Mouse (Mus musculus): ENCODE data around the gene Avpi1. TPM values are rescaled to one million over a fixed set of nuclear protein-coding genes. Genes with fewer than 3 reads are reported as not detected.

The Avpi1 gene
- polyA plus RNA-seq, 1 experiment from 2014 or later = 29.5 TPM

GRCm38 (mm10) chr19:42079950-42080349 is 48.9 kb downstream of the Avpi1 start:
- no peaks in the 10 kb centered on the region for H3K27me3 ChIP-seq (ENCODE audit: control insufficient read depth, insufficient read depth, low read length)
- no peak overlapping the region for H3K4me3 ChIP-seq (ENCODE audit: low read depth, low read length)
- H3K9me3 ChIP-seq (replicated peaks; ENCODE audit: control insufficient read depth, low read length) = no peaks in the 10 kb centered on the region
- H3K4me1 ChIP-seq (ENCODE audit: control insufficient read depth, insufficient read depth, low read length) = no peaks in the 10 kb centered on the region
- H3K27ac ChIP-seq (ENCODE audit: low read depth, low read length) = no peak overlapping the region
- no peak overlapping the region for H3K4me2 ChIP-seq
- H3K9ac ChIP-seq (ENCODE audit: low read depth, low read length) = no peak overlapping the region
- no peak for ATAC-seq (replicated peaks; ENCODE audit: insufficient number of reproducible peaks, low FRiP score, low TSS enrichment)
- WGBS (ENCODE audit: insufficient replicate concordance) = 74% methylated on average over 5 of the region's 5 CpGs
- no peaks in the 10 kb centered on the region for H3K36me3 ChIP-seq (ENCODE audit: control insufficient read depth, insufficient read depth, low read length)

- no peaks in the 10 kb centered on the region for H3K27me3 ChIP-seq (ENCODE audit: control insufficient read depth, insufficient read depth, low read length)
- no peaks in the 10 kb centered on the region for H3K36me3 ChIP-seq (ENCODE audit: control insufficient read depth, insufficient read depth, low read length)
- H3K9ac ChIP-seq (ENCODE audit: low read depth, low read length) = no peak overlapping the region
- ATAC-seq (replicated peaks; ENCODE audit: insufficient number of reproducible peaks, low FRiP score, low TSS enrichment) = no peak
- H3K4me3 ChIP-seq (ENCODE audit: low read depth, low read length) = no peak overlapping the region
- no peaks in the 10 kb centered on the region for H3K4me1 ChIP-seq (ENCODE audit: control insufficient read depth, insufficient read depth, low read length)
- WGBS (ENCODE audit: insufficient replicate concordance) = 82% methylated on average over 12 of the region's 12 CpGs
- no peaks in the 10 kb centered on the region for H3K9me3 ChIP-seq (replicated peaks; ENCODE audit: control insufficient read depth, low read length)
- H3K27ac ChIP-seq (ENCODE audit: low read depth, low read length) = no peak overlapping the region
- no peak overlapping the region for H3K4me2 ChIP-seq
Observed at GRCm38 (mm10) chr19:42079006-42079405, 49.9 kb downstream of the Avpi1 start.

GRCm38 (mm10) chr19:42078566-42078965 is 50.3 kb downstream of the Avpi1 start:
- no peak overlapping the region for H3K27ac ChIP-seq (ENCODE audit: low read depth, low read length)
- ATAC-seq (replicated peaks; ENCODE audit: insufficient number of reproducible peaks, low FRiP score, low TSS enrichment) = no peak
- H3K9me3 ChIP-seq (replicated peaks; ENCODE audit: control insufficient read depth, low read length) = no peaks in the 10 kb centered on the region
- H3K9ac ChIP-seq (ENCODE audit: low read depth, low read length) = no peak overlapping the region
- H3K4me1 ChIP-seq (ENCODE audit: control insufficient read depth, insufficient read depth, low read length) = no peaks in the 10 kb centered on the region
- no peaks in the 10 kb centered on the region for H3K27me3 ChIP-seq (ENCODE audit: control insufficient read depth, insufficient read depth, low read length)
- no peaks in the 10 kb centered on the region for H3K36me3 ChIP-seq (ENCODE audit: control insufficient read depth, insufficient read depth, low read length)
- no peak overlapping the region for H3K4me2 ChIP-seq
- H3K4me3 ChIP-seq (ENCODE audit: low read depth, low read length) = no peak overlapping the region
- WGBS (ENCODE audit: insufficient replicate concordance) = 85% methylated on average over 8 of the region's 8 CpGs

GRCm38 (mm10) chr19:42075992-42076391 is 52.9 kb downstream of the Avpi1 start:
- Histone ChIP-seq H3K36me3 (ENCODE audit: control insufficient read depth, insufficient read depth, low read length) (no peaks in the 10 kb centered on the region), H3K27me3 (ENCODE audit: control insufficient read depth, insufficient read depth, low read length) (no peaks in the 10 kb centered on the region), H3K4me2 (no peak overlapping the region), H3K4me1 (ENCODE audit: control insufficient read depth, insufficient read depth, low read length) (no peaks in the 10 kb centered on the region), H3K9me3 (replicated peaks; ENCODE audit: control insufficient read depth, low read length) (no peaks in the 10 kb centered on the region), H3K27ac (ENCODE audit: low read depth, low read length) (no peak overlapping the region), H3K4me3 (ENCODE audit: low read depth, low read length) (no peak overlapping the region), H3K9ac (ENCODE audit: low read depth, low read length) (no peak overlapping the region)
- 88% methylated on average over 16 of the region's 16 CpGs for WGBS (ENCODE audit: insufficient replicate concordance)
- ATAC-seq (replicated peaks; ENCODE audit: insufficient number of reproducible peaks, low FRiP score, low TSS enrichment) = no peak

GRCm38 (mm10) chr19:42075051-42075450 is 53.8 kb downstream of the Avpi1 start:
- no peaks in the 10 kb centered on the region for H3K36me3 ChIP-seq (ENCODE audit: control insufficient read depth, insufficient read depth, low read length)
- H3K4me2 ChIP-seq = no peak overlapping the region
- no peaks in the 10 kb centered on the region for H3K9me3 ChIP-seq (replicated peaks; ENCODE audit: control insufficient read depth, low read length)
- H3K27ac ChIP-seq (ENCODE audit: low read depth, low read length) = no peak overlapping the region
- H3K27me3 ChIP-seq (ENCODE audit: control insufficient read depth, insufficient read depth, low read length) = no peaks in the 10 kb centered on the region
- no peak for ATAC-seq (replicated peaks; ENCODE audit: insufficient number of reproducible peaks, low FRiP score, low TSS enrichment)
- no peak overlapping the region for H3K9ac ChIP-seq (ENCODE audit: low read depth, low read length)
- no peak overlapping the region for H3K4me3 ChIP-seq (ENCODE audit: low read depth, low read length)
- WGBS (ENCODE audit: insufficient replicate concordance) = 71% methylated on average over 2 of the region's 2 CpGs
- H3K4me1 ChIP-seq (ENCODE audit: control insufficient read depth, insufficient read depth, low read length) = no peaks in the 10 kb centered on the region

Other genes with a start within 250 kb of the Avpi1 start
- gene Rrp12, start 232.9 kb downstream of the Avpi1 start, polyA plus RNA-seq (2014; fragmentation: Nextera tagmentation; extraction: Ambion mirVana) = 8.5 and 10.4 TPM in 2 replicates
- gene Pgam1, start 217.1 kb downstream of the Avpi1 start, polyA plus RNA-seq (2014; fragmentation: Nextera tagmentation; extraction: Ambion mirVana) = 1,127 and 1,144 TPM in 2 replicates
- gene Exosc1, start 195.6 kb downstream of the Avpi1 start, polyA plus RNA-seq (2014; fragmentation: Nextera tagmentation; extraction: Ambion mirVana) = 50.6 and 54.8 TPM in 2 replicates
- gene Zdhhc16, start 195.6 kb downstream of the Avpi1 start, polyA plus RNA-seq (2014; fragmentation: Nextera tagmentation; extraction: Ambion mirVana) = 49.5 and 49.6 TPM in 2 replicates
- 24.8 and 26.9 TPM in 2 replicates for gene Mms19, start 147.9 kb downstream of the Avpi1 start, polyA plus RNA-seq (2014; fragmentation: Nextera tagmentation; extraction: Ambion mirVana)
- gene Ubtd1, start 147.3 kb downstream of the Avpi1 start, polyA plus RNA-seq (2014; fragmentation: Nextera tagmentation; extraction: Ambion mirVana) = 9.7 and 10.2 TPM in 2 replicates
- gene Ankrd2, start 93.1 kb downstream of the Avpi1 start, polyA plus RNA-seq (2014; fragmentation: Nextera tagmentation; extraction: Ambion mirVana) = not detected in 2 replicates
- gene Hoga1, start 83.4 kb downstream of the Avpi1 start, polyA plus RNA-seq (2014; fragmentation: Nextera tagmentation; extraction: Ambion mirVana) = 0.72 and 1.6 TPM in 2 replicates
- gene 4933411K16Rik, start 76.8 kb downstream of the Avpi1 start, polyA plus RNA-seq (2014; fragmentation: Nextera tagmentation; extraction: Ambion mirVana) = not detected in 2 replicates
- gene Morn4, start 42.7 kb downstream of the Avpi1 start, polyA plus RNA-seq (2014; fragmentation: Nextera tagmentation; extraction: Ambion mirVana) = 17.7 and 18.7 TPM in 2 replicates
- gene Pi4k2a, start 38.6 kb downstream of the Avpi1 start, polyA plus RNA-seq (2014; fragmentation: Nextera tagmentation; extraction: Ambion mirVana) = 14.6 and 16.3 TPM in 2 replicates
- gene Marveld1, start 18.3 kb upstream of the Avpi1 start, polyA plus RNA-seq (2014; fragmentation: Nextera tagmentation; extraction: Ambion mirVana) = 13.9 and 14.4 TPM in 2 replicates
- 11.6 and 13.5 TPM in 2 replicates for gene Zfyve27, start 34.9 kb upstream of the Avpi1 start, polyA plus RNA-seq (2014; fragmentation: Nextera tagmentation; extraction: Ambion mirVana)
- 5.7 and 6.1 TPM in 2 replicates for gene Sfrp5, start 73.2 kb upstream of the Avpi1 start, polyA plus RNA-seq (2014; fragmentation: Nextera tagmentation; extraction: Ambion mirVana)
- gene Golga7b, start 118.5 kb upstream of the Avpi1 start, polyA plus RNA-seq (2014; fragmentation: Nextera tagmentation; extraction: Ambion mirVana) = 0.10 and 0.20 TPM in 2 replicates